Mouse (Mus musculus): Measurements from ENCODE around the gene Rpap1. TPM values are rescaled to one million over a fixed set of nuclear protein-coding genes. Genes with fewer than 3 reads are reported as not detected.
A peak's percentile ranks its signal among the peaks of the same experiment; 100 is the strongest.

Rpap1 gene
- total RNA-seq, 2 experiments from 2014 or later = 14.6 to 14.9 TPM

- DNase-seq = peak; percentile 41 to 68
Measured at GRCm38 (mm10) chr2:119799181-119799960, 12.0 kb upstream of the Rpap1 start.

- peak; percentile 80 to 81 for DNase-seq
Measured at GRCm38 (mm10) chr2:119798246-119798927, 11.1 kb upstream of the Rpap1 start.

GRCm38 (mm10) chr2:119797279-119797783, 10.0 kb upstream of the Rpap1 start, which contains the start of gene Tyro3:
Tyro3 (plus strand) TSS chr2:119797733.
- DNase-seq = no peak

GRCm38 (mm10) chr2:119789996-119790395, 2.7 kb upstream of the Rpap1 start:
- DNase-seq = no peak

- no peak for DNase-seq
Measured at GRCm38 (mm10) chr2:119767246-119767645, 20.1 kb downstream of the Rpap1 start.

- DNase-seq = no peak
Measured at GRCm38 (mm10) chr2:119763924-119764323, 23.4 kb downstream of the Rpap1 start.

- DNase-seq = no peak
Measured at GRCm38 (mm10) chr2:119762276-119762675, 25.1 kb downstream of the Rpap1 start.

GRCm38 (mm10) chr2:119760251-119760650, 27.1 kb downstream of the Rpap1 start, which contains the start of gene Ltk:
Ltk (minus strand) TSS chr2:119760431.
- no peak for DNase-seq

- no peak for DNase-seq
Measured at GRCm38 (mm10) chr2:119758844-119759835, 28.2 kb downstream of the Rpap1 start.

- peak in 1 of 2 experiments; percentile 25 for DNase-seq
Measured at GRCm38 (mm10) chr2:119758101-119758843, 29.1 kb downstream of the Rpap1 start.

GRCm38 (mm10) chr2:119757601-119758100, 29.7 kb downstream of the Rpap1 start:
- DNase-seq = no peak

- no peak for DNase-seq
Measured at GRCm38 (mm10) chr2:119749260-119749659, 38.1 kb downstream of the Rpap1 start.

GRCm38 (mm10) chr2:119747554-119747953, 39.8 kb downstream of the Rpap1 start:
- DNase-seq = no peak

GRCm38 (mm10) chr2:119745281-119745680, 42.1 kb downstream of the Rpap1 start:
- DNase-seq = peak in 1 of 2 experiments; percentile 38

GRCm38 (mm10) chr2:119744163-119745111, 42.9 kb downstream of the Rpap1 start:
- peak; percentile 29 to 32 for DNase-seq

GRCm38 (mm10) chr2:119743808-119744162, 43.6 kb downstream of the Rpap1 start:
- no peak for DNase-seq

- DNase-seq = peak in 1 of 2 experiments; percentile 13
Measured at GRCm38 (mm10) chr2:119743176-119743807, 44.0 kb downstream of the Rpap1 start.

- peak; percentile 26 for DNase-seq
Measured at GRCm38 (mm10) chr2:119742461-119743175, 44.7 kb downstream of the Rpap1 start.

Measured in heart, adult 18-20 months (tissue).